Mouse (Mus musculus) olfactory bulb, adult 2 months (tissue): ENCODE data around the gene Ninj2. TPM values are rescaled to one million over a fixed set of nuclear protein-coding genes. Genes with fewer than 3 reads are reported as not detected.

Source experiments
- H3K27ac ChIP-seq: fragments of 200-500 bp; 2 replicates; pipeline ENCODE4 v1.5.1; 2012; ENCODE audit warnings: low read depth, low read length; ENCODE audit not compliant: insufficient read depth
- H3K4me1 ChIP-seq: fragments of 200-500 bp; 2 replicates; pipeline ENCODE4 v1.6.1; 2012; ENCODE audit warnings: low read length; ENCODE audit not compliant: control insufficient read depth, insufficient read depth
- H3K4me3 ChIP-seq: fragments of 200-500 bp; 2 replicates; pipeline ENCODE4 v1.5.1; 2012; ENCODE audit warnings: mild to moderate bottlenecking, low read depth, low read length, moderate library complexity; ENCODE audit not compliant: insufficient read depth
- CTCF ChIP-seq: fragments of 200-500 bp; IDR thresholded peaks from 2 replicates; pipeline ENCODE4 v1.5.1; 2012; ENCODE audit warnings: low read depth, mild to moderate bottlenecking, low read length, moderate library complexity; ENCODE audit not compliant: insufficient read depth
- POLR2A ChIP-seq: fragments of 200-500 bp; IDR thresholded peaks from 2 replicates; pipeline ENCODE4 v1.6.1; 2012; ENCODE audit warnings: mild to moderate bottlenecking, low read depth, low read length, moderate library complexity; ENCODE audit not compliant: insufficient read depth
- WGBS: fragments of 180-500 bp; shearing (Covaris S2); methylation state at CpG from one replicate; pipeline ENCODE4 v1.1.7; 2018; 5-methylcytosine and 5-hydroxymethylcytosine counted together
- polyA plus RNA-seq: library from polyadenylated mRNA; stranded (reverse); fragments of >200 nt; gene quantifications from 2 replicates; pipeline ENCODE4 v1.2.4, GENCODE M21; 2012; ENCODE audit warnings: low replicate concordance; ENCODE audit not compliant: missing spikeins, insufficient read depth, insufficient read length

Gene Ninj2
- polyA plus RNA-seq, 1 experiment: not detected

DNA sequence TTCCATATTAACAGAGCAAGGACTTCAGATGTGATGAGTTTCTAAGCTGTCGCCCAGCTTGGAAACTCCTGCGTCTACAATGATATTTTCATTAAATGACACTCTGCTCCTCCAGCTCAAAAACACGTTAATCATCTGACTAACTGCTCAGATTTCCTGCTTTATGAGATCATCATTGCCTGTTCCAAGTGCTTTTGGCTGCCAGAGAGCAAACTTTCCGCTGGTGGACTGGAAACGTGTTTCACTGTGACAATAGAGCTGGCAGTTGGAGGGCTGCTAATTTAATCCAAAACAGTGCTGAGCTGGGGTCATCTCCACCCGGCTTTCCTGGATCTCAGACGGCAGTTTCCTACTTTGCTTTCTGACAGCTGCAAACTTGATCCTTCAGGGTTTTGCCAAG, 21.5 kb downstream of the Ninj2 start:
- 45% methylated on average over 7 of the region's 7 CpGs for WGBS
- no peak for TF ChIP-seq POLR2A
- TF ChIP-seq CTCF: no peak
- Histone ChIP-seq H3K4me1 (peaks cover 12% of the 10 kb centered on the region), H3K4me3 (no peak overlapping the region), H3K27ac (no peak overlapping the region)

DNA sequence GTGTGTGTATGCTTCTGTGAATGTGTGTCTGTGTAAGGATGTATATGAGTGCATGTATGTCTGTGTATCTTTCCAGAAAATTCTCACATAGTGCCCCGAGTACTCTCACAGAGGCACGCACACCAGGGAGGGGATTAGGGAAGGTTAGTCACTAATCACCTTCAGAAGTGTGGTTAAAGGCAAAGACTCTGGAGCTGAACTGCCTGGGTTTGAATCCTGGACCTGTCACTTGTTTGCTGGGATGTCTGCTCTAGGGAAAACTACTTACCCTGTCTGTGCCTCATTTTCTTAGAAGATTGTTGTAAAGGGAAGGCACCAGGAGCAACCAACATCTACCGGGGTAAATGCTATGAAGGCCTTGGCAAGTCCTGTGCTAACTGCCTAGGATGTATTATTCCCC, 22.3 kb downstream of the Ninj2 start:
- Histone ChIP-seq H3K4me1 (peaks cover 10% of the 10 kb centered on the region), H3K27ac (no peak overlapping the region), H3K4me3 (no peak overlapping the region)
- 59% methylated on average over 3 of the region's 3 CpGs for WGBS
- no peak for TF ChIP-seq CTCF
- TF ChIP-seq POLR2A: no peak

DNA sequence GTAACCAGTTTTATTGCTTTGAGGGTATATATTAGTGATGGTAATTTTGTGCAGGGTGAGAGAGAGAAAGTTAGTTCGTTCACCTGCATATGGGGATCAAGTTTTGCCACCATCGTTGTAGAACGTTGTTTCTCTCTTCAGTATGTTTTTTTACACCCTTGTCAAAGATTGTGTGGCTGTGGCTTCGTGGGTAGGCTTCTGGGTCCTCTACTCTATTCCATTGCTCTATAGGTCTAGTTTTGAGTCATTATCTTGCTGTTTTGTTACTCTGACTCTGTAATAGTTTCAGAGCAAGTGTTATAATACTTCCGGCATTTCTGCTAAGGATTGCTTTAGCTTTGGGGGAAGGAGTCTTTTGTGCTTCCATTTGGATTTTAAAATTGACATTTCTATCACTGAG, 26.7 kb downstream of the Ninj2 start:
- no peak overlapping the region for H3K4me3 ChIP-seq
- no peak overlapping the region for H3K27ac ChIP-seq
- no peak for TF ChIP-seq POLR2A
- no peak for TF ChIP-seq CTCF
- peaks cover 2% of the 10 kb centered on the region for H3K4me1 ChIP-seq
- 91% methylated on average over 5 of the region's 5 CpGs for WGBS

DNA sequence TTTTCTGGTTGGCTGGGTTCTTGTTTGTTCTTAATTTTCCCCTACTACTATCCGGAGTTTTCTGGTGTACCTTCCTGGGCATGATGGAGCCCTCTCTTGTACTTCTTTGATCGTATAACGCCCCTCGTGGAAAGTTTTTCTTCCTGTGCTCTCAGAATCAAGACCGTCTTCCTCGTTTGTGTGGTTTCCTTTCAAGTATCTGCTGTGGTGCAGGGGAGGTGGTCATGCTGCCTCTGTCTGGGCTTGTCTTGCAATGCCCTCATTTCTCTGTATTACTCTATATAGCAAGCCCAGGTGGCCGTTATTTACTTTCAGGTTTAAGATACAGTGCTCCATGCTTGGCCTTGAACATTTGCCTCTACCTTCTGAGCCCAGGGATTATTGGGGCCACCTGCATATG, 31.5 kb downstream of the Ninj2 start:
- H3K27ac ChIP-seq: no peak overlapping the region
- no peak for TF ChIP-seq CTCF
- TF ChIP-seq POLR2A: no peak
- H3K4me1 ChIP-seq: no peaks in the 10 kb centered on the region
- H3K4me3 ChIP-seq: no peak overlapping the region
- WGBS: 92% methylated on average over 7 of the region's 7 CpGs

DNA sequence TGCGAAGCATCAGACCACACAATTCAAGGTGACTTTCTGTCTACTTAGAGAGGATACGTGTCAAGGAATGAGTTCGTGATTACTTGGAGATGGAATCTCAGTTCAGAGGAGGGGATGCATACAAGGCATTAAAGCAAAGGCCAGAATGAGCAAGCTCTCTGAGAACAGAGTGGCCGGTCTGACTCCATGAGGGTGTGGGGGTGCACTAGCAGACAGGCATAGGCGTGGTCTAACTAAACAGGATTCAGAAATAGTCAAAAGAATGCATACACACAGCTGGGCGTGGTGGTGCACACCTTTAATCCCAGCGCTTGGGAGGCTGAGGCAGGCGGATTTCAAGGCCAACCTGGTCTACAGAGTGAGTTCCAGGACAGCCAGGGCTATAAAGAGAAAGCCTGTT, 33.3 kb downstream of the Ninj2 start:
- no peak overlapping the region for H3K27ac ChIP-seq
- TF ChIP-seq CTCF (no peak), POLR2A (no peak)
- WGBS: 97% methylated on average over 8 of the region's 8 CpGs
- H3K4me3 ChIP-seq: no peak overlapping the region
- H3K4me1 ChIP-seq: no peaks in the 10 kb centered on the region

DNA sequence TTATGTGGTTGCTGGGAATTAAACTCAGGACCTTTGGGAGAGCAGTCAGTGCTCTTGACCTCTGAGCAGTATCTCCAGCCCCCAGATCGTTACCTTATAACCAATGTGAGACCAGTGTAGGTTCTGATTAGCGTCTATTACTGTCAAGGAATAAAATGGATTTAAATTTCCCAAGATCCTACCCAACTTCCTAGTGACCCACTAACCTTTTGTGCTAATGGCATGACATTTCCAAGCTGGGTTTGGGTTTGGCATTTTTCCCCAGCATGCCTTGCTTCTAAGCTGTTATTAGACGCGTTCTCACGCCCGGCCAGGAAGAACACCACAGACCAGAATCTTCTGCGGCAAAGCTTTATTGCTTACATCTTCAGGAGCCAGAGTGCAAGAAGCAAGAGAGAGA, 34.2 kb downstream of the Ninj2 start:
- 98% methylated on average over 7 of the region's 7 CpGs for WGBS
- H3K4me3 ChIP-seq: no peak overlapping the region
- H3K4me1 ChIP-seq: no peaks in the 10 kb centered on the region
- H3K27ac ChIP-seq: no peak overlapping the region
- no peak for TF ChIP-seq CTCF

DNA sequence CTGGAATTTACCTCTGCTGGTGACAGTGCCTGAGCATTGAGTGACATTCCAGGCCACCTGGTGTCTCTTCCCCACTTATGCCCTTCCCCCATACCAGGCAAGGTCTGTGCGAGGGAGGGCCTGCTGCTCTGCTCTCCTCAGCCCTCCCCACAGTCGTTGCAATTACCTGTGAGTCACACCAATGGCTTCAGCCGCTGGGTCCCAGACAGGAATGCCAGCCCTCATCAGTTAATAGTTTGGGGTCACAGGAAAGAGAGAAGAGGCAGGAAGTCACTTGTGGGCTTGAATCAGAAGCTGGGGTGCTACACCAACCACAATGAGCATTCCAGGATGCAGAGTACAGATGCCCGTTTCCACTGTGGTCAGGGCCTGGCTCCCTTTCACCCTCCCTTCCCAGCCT, 41.6 kb downstream of the Ninj2 start:
- peaks cover 19% of the 10 kb centered on the region for H3K4me1 ChIP-seq
- no peak for TF ChIP-seq CTCF
- TF ChIP-seq POLR2A: no peak
- peak overlapping the region; percentile 77 for H3K27ac ChIP-seq
- WGBS: 55% methylated on average over 4 of the region's 4 CpGs
- H3K4me3 ChIP-seq: no peak overlapping the region

DNA sequence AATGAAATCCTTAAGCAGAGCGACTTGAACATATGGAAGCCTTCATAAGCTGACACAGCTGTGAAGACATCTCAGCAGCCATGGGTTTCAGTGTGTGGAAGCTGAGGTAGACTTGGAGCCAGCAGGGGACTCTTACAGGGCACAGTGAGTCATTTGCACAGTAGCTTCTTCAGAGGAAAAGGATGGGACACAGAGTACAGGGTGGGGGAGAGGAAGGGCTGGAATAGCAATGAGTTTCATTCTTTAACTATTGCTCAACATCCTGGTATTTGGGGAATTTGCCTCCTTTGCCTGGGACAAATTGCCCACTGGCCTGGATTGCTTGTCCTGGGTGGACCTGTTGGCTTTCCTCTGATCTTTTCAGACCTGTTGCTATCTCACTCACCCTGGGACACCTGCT, 52.3 kb downstream of the Ninj2 start:
- peaks cover 12% of the 10 kb centered on the region; the same call in 1 of the 2 replicates for H3K4me1 ChIP-seq
- no peak overlapping the region for H3K27ac ChIP-seq
- 74% methylated on average over 1 of the region's 1 CpGs for WGBS
- TF ChIP-seq POLR2A (no peak), CTCF (no peak)
- no peak overlapping the region for H3K4me3 ChIP-seq

DNA sequence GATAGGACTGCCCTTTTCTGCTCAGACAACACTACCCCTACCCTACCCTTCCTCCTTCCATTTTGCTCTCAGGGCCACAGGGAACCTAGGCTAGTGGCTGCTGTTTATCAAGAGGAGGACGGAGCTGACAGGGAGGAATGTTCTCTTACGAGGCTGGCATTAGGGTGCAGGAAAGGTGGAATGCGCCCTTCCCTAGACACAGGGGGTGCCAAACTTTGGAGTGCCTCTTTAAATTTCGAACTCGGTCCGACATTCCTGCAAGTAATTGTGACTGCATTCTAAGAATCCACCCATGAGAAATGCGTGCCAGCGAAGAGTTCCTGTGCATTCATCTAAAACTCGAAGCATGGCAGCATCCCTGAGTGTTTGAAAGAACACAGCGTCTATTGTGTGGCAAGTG, 53.5 kb downstream of the Ninj2 start:
- Histone ChIP-seq H3K4me3 (no peak overlapping the region), H3K4me1 (peaks cover 12% of the 10 kb centered on the region; the same call in 1 of the 2 replicates), H3K27ac (no peak overlapping the region)
- WGBS: 52% methylated on average over 10 of the region's 10 CpGs
- TF ChIP-seq CTCF (no peak), POLR2A (no peak)

DNA sequence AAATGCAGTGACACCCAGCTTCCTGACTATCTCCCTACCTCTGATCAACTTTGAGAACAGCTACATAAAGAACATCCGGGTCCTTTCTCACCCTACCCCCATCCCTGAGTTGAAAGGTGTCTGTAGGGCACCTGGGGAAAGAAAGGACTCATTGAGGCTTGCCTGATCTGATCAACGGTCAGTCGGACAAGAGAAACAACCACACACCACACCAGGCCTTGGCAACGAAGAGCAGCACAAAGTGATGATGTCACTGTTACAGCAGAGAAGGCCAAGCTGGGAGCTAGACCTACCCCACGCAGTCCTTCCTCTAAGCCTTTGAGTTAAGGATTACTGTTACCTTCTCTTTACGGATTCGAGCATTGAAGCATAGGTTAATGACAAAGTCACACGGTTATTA, 54.3 kb downstream of the Ninj2 start:
- WGBS: 67% methylated on average over 8 of the region's 8 CpGs
- TF ChIP-seq CTCF (no peak), POLR2A (no peak)

DNA sequence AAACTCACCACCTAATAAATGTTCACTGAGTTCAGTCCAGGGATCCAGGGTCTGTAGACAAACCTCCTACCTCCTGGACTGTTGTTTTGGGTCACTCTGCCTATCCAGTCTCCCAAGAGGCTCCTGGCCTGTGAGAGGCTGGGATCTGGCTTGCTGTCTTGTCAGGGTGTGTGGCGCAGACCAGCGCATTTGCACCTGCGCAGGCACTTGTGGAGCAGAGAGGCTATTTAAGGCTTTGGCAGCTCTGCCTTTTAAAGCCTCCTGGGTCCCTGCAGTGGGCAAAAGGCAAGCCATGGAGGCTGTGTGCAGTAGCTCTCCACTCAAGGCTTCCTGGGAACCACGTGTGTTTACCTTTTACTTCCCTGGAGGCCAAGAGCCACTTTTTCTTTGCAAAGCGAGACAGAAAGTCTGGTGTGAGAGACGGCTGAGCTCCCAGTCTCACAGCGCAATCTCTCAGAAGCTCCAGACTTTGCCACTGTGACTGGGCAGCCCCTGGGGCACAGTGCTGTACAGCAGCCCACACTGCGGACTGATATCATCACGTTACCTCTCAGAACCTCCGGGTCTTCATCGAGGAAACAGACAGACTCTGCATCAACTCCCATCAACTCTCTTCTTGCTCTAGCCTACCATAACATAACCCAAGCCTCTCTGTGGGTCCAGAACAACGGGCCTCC, 55.7 kb downstream of the Ninj2 start:
- 91% methylated on average over 12 of the region's 12 CpGs for WGBS
- TF ChIP-seq POLR2A: no peak
- no peak for TF ChIP-seq CTCF
- H3K4me3 ChIP-seq: no peak overlapping the region

More for the DNA sequence above, 54.3 kb downstream of the Ninj2 start:
- Histone ChIP-seq H3K27ac (no peak overlapping the region), H3K4me1 (peaks cover 12% of the 10 kb centered on the region; the same call in 1 of the 2 replicates), H3K4me3 (no peak overlapping the region)

More for the DNA sequence above, 55.7 kb downstream of the Ninj2 start:
- Histone ChIP-seq H3K4me1 (peaks cover 16% of the 10 kb centered on the region), H3K27ac (no peak overlapping the region)
